ENCODE assay signal across 19 mouse cellular contexts in the genomic region with DNA sequence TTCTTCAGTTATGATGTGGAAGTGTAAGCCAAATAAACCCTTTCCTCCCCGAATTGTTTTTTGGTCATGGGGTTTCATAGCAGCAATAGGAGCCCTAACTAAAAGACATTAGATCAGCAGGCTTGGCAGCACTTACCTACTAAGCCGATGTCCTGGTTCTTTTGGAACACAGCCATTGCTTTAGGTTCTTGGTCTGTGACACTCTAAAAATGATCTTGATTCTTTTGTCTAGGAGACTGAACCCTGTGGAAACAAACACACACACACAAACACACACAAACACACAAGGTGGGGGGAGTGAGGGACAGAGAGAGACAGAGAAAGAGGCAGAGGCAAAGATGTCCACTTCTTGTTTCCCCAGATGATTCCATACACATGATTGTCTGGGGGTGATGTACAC.
A peak's percentile ranks its signal among the peaks of the same experiment; 100 is the strongest.
DNase-seq lines count a peak whose midpoint lies in the region; ATAC-seq and TF ChIP-seq lines count a peak whose summit lies in the region.
"Had no signal": no experiment of that assay in that cellular context is flagged by ENCODE, and none has a peak within 500 bp of the region (broad histone marks: within the 10 kb centered on the region; RNA-seq: fewer than 3 reads in every experiment).

No protein-coding gene starts in this region.

- no peak for TF ChIP-seq CTCF in cortical plate, adult 2 months (IDR thresholded peaks at IDR 0.05; ENCODE audit: extremely low read depth, insufficient read depth, low read length)

- ATAC-seq in cerebellum, adult (ENCODE audit: insufficient number of reproducible peaks, low FRiP score, low TSS enrichment) = peak; percentile 15; the same call in 1 of the 2 replicates
- ATAC-seq: CD4-positive, CD25-positive, alpha-beta regulatory T cell, adult 4 months; intestine, embryonic 15.5 days had no signal

- intact Hi-C loops in heart, postnatal 10 days (cut with DNase I) = no loop called here

- TF ChIP-seq POLR2A in cortical plate, adult 2 months (IDR thresholded peaks at IDR 0.05; ENCODE audit: extremely low read depth, insufficient read depth, low read length) = no peak

- DNase-seq in cerebellum, adult 11 months = no peak
- DNase-seq in cerebellum, adult 9-11 months = peak; percentile 52
- no peak for DNase-seq in cerebellum, adult 8-10 months
- DNase-seq in heart, adult 11 months = peak; percentile 61
- DNase-seq in heart, postnatal 10 days = no peak
- DNase-seq in thymus, postnatal 4 days = no peak
- DNase-seq: B cell, adult 2 months; embryo, embryonic 11 days had no signal

- peaks cover 9% of the 10 kb centered on the region for H3K4me1 ChIP-seq in cortical plate, adult 2 months (ENCODE audit: control insufficient read depth, insufficient read depth, low read length)
- H3K4me1 ChIP-seq: embryonic facial prominence, embryonic 15.5 days; forebrain, embryonic 10.5 days; intestine, embryonic 15.5 days had no signal

- H3K27ac ChIP-seq in cortical plate, adult 2 months (ENCODE audit: insufficient read depth, low read length) = 0 out of 2 replicates have a peak overlapping the region, but pooled peaks have one; percentile 25
- H3K27ac ChIP-seq: embryonic facial prominence, embryonic 15.5 days; forebrain, embryonic 10.5 days; heart, embryonic 15.5 days; hindbrain, embryonic 10.5 days; hindbrain, embryonic 14.5 days; intestine, embryonic 15.5 days had no signal

- no peak overlapping the region for H3K4me3 ChIP-seq in cortical plate, adult 2 months (ENCODE audit: insufficient read depth, low read length)
- H3K4me3 ChIP-seq: embryonic facial prominence, embryonic 15.5 days; erythroblast, embryonic 14.5 days; forebrain, embryonic 10.5 days; heart, adult 2 months; heart, embryonic 15.5 days; hindbrain, embryonic 10.5 days; intestine, embryonic 15.5 days had no signal

Comparison
In these comparisons a context has a peak if more than half of its experiments do, and no peak if none do; other contexts are left out.
1. DNase-seq: peak in cerebellum, adult 9-11 months (single experiment) and heart, adult 11 months (single experiment); none in cerebellum, adult 11 months (single experiment), cerebellum, adult 8-10 months (single experiment), heart, postnatal 10 days (0 of 2) and thymus, postnatal 4 days (single experiment).